Mouse (Mus musculus): ENCODE results near the gene Ctla4.

Gene Ctla4

DNA sequence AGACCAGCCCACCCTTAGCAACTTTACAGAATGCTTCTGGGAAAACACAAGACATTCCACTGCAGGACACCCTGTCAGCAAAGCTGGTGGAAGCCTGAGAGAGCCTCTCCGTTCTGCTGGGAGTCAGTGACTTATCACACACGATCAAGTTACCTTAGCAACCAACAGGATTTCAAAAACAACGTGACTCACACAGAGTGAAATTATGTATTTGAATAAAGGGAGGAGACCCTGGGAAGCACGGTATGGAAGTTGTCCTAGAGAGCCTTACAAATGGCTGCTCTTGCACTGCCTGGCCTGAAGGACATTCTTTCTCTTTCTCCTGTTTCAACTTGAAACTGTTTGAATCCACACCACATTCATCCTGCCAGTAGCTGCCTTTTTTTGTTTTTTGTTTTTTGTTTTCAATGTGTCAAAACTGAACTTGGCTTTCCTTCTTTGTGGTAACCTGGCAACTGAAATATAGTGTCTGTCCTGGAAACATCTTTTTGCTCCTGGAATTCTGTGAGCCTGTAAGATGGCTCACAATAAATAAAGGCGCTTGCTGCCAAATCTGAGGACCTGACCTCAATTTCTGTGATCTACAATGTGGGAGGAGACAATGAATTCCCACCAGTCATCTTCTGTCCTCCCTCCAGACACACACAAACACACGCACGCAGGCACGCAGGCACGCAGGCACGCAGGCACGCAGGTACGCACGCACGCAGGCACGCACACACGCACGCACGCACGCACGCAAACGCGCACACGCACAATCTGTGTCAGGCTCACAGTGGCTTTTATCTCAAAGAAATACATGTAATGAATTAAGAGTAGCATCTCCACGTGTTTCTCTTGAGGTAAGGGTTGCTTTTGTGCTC lies 33.9 kb downstream of the Ctla4 start:
- no peak for DNase-seq (ENCODE audit: extremely low read depth, low read depth)

DNA sequence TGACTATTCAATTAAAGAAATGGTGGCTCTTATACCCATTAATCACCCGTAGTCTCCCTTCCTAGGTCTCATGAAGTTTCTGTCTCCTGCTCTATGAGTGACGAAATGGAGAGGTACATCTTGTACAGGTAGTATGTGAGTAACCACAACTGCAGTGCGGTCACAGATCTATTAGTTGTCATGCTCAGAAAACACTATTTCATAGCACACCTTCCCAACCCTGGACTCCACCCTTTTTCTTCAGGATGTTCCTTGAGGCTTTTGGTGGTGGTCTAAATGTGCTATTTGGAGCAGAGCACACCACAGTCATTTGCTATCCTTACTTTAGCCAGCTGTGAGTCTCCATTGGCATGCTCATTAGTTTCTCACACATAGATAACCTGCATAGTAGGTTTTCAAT lies 42.2 kb downstream of the Ctla4 start:
- no peak for DNase-seq (ENCODE audit: extremely low read depth, low read depth)

DNA sequence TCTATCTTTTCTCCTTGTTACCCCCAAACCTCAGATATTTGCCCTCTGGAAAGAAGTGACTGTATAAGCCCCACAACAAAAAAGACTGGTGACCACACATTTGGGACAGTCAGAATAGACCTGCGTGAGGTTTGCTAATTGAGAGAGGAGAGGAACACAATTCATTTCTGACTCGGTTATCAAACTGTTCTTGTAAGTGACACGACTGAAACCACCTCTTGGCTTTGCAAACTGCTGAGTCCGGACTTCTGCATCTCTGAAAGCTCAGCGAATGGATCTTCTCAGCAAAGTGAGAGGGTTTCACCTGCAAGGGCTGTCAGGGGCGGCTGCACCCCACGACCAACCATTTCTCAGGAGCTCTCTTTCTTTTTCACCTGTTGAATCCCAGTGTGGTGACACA lies 43.6 kb downstream of the Ctla4 start:
- DNase-seq (ENCODE audit: extremely low read depth, low read depth) = no peak

DNA sequence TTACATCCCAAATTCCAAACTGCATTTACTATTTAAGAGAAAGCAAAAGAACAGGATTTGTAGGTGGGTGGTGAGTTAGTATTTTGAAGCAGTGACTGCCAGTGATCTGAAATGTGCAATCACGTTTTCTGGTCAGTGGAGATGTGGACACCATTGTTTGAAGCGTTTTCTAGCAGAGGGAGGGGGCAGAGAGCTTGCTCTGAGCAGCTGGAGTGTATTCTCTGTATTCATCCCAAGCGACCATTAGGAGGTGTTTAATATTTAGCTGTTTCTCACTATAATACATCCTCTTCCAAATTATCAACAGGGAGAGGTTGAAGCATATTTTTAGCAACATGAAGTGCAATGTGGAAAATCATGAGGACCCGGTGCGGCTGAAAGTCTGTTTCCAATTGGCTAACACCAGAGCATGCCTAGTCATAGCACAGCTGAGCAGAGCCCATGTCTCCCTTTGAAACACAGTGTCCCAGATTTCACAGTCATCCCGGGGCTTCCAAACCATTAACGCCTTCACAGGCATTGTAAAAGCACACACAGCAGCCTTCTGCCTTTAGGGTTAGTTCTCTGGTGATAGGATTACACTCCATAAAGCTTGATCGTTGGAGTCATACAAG lies 49.3 kb downstream of the Ctla4 start:
- no peak for DNase-seq (ENCODE audit: extremely low read depth, low read depth)

DNA sequence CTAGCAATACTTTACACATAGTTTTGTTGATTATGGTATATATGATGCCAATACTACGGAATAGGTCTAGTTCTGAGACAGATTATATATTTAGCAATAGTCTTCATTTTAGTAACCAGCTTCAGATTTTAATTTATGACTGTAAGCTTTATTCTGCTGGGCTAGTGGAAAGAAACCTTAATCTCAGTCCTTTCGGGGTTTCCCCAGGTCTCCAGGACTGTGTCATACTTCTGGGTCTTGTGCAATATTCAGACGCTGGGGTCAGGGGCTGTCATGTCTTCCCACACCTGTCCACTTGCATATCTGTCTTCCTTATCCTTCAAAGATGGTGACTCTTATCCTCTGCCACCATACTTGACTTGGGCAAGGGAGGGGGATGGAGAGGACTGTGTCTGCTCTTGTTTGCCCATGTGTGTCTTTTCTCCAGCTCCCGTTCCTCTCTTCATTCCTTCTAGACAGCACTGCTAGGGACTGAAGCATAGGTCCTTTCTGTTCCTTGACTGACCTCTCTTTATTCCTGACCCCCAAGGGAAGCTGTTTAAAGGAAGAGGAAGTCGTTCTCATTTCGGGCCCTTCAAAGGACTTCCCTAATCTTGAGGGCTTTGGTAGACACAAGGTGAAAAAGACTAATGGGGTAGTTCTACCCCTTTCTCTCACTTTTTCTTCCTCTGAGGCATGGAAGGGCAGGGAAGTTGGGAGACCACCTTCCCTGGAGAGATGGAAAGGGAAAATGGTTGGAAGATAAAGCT lies 50.3 kb downstream of the Ctla4 start:
- no peak for DNase-seq (ENCODE audit: extremely low read depth, low read depth)

DNA sequence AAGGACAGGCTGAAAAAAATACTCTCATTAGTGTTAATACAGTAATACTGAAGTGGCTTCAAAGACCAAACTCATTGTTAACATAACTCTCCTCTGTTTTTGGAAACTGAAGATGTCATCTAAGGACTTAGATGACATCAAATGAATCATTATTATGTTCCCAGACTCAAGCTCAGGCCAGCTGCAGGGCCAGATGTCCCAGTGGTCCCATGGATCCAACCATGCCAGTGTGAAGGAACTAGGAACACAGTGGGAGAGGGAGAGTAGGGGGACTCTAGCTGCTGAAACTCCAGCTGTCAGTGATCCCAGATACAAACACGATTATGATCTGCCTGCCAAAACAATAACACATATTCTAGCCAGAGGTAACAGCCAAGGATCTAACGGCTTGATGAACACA lies 51.5 kb downstream of the Ctla4 start:
- no peak for DNase-seq (ENCODE audit: extremely low read depth, low read depth)

DNA sequence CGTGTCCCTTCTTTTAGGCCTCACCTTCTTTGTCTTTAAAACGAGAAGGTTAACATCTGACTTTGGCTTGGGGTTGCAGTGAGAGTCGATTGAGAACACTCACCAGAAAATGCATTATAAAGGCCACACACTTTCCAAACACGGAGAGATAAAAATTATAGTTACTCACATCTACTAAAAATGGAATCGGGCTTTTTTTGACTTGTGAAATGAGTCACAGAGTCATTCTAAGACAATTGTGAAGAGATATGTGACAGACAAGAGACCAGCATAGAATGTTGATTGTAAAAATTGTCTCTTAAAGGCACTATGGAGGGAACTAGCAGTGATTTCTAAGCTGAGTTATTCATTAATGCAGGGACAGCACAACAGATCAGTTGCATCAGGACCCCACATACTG lies 52.2 kb downstream of the Ctla4 start:
- no peak for DNase-seq (ENCODE audit: extremely low read depth, low read depth)

DNA sequence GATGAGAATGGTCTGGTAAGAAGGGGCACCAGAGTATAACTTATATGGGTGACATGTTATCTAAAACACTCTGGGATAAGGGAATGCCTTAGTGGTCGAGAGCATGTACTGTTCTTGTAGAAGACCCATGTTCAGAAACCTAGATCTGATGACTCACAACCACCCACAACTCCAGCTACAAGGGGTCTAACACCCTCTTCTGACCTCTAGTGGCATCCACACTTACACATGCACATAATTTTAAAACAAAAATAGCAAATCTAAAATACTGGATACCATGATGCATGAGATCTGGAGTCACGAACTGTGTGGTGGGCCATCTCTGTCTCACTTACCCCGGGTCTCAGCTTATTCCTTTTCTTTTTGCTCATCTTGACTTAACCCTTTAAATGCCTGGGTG lies 53.2 kb downstream of the Ctla4 start:
- no peak for DNase-seq (ENCODE audit: extremely low read depth, low read depth)

DNA sequence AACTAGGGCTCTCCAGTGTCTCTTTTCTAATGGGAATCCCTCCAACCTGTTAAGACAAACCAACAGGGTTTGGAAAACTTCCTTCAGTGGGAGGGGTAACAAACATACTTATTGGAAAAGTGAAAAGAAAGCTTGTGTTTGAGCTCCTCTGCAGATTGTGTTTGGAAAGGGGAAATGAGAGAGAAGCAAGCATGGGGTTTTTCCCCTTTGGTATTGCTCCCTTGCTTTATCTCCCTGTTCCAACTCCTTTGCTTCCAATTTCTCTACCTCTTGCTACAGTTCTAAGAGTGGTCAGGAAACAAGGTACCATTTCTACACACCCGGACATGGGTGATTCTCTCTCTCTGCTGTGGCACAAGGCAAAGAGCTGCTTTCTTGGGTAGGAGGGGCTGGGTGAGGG lies 53.8 kb downstream of the Ctla4 start:
- no peak for DNase-seq (ENCODE audit: extremely low read depth, low read depth)

DNA sequence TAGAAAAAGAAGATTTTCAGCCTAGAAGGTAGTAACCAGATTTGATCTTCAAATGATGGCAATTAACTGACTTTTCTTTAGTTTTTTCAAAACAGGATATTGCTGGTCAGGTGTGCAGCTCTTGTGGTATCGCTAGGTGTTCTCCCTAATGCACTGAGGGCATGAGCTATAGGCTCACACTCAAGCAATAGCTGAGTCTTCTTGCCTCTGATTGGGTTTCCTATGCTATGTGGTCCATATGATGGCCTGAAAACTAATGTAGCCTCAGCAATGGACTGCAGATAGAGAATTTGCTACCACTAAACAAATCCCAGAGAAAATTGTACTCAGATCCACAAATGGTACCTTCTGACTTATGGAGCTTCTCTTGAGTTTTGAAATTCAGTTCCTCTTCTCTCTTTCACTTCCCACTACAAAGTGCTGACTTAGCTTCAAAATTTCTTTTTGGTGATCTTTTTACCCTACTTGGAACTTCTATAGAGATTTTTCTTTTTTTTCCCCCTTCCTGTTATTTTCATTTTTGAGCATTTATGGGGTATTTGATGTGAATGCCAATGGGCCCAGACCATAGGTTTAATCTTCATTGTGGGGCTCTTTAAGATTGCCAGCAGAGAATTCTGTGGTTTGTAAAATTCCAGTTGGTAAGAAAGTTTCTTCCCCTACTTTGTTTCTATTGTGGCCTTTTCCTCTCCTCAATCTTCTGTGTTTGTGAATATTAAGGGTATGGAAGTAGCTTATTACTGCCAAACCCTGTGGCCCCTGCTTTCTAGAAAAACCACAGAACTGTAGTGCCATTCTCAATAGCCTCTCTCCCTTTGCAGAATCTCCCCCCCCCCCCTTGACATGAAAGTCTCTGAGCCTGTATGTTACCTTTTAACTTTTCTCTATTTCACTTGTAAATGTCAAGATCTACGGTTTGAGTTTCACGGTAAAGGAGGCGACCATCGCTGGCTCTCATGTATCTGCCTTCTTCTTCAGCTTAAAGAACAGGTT lies 54.6 kb downstream of the Ctla4 start:
- DNase-seq (ENCODE audit: extremely low read depth, low read depth) = no peak

DNA sequence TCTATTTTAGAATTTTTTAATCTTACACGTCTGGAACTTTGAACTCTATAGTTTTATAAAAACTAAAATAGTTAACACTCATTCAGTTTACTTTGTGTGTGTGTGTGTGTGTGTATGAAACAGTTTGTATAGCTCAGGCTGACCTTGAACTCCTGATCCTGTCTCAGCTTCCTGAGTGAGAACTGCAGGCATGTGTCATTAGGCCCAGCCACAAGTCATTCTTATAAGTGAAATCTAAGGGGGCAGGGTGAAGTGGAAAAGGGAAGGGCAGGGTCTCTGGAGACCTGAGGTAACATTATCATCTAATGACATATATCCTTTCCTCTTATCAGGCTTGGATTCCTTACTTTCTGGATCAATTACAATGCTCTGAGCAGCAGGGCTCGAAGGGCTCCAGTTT lies 56.1 kb downstream of the Ctla4 start:
- DNase-seq (ENCODE audit: extremely low read depth, low read depth) = no peak

DNA sequence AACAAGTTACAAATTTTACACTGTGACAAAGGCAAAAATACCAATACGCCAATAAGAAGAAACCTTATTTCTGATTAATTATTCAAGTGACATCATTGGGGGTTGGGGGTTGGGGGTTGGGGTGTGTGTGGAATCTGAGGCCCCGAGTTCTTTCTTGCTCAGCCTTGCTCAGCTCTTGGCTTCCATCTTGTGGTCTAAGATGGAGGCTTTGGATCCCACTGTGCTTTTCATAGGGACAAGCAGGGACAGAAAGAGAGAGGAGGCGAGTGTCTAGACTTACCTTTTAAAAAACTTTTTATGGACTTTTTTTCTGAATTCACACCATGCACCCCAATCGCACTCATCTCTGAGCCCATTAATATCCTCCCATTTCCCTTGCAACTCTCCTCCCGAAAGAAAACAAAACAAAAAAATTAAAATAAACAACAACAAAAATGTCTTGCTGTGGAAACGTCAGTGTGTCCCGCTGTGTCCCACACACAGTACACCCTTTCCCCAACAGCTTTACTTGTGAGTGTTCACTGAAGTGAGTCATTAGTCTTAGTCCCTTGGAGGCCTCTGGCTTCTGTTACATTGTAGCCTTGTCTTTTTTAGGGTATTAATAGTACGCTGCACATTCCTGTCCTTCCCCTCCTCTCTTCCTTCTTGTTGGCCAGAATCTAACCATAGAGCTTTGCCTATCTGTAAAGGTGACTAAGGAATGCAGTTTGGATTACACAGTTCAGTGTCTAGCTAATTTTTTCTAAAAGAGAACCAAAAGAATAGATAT lies 59.0 kb downstream of the Ctla4 start:
- no peak for DNase-seq (ENCODE audit: extremely low read depth, low read depth)

DNA sequence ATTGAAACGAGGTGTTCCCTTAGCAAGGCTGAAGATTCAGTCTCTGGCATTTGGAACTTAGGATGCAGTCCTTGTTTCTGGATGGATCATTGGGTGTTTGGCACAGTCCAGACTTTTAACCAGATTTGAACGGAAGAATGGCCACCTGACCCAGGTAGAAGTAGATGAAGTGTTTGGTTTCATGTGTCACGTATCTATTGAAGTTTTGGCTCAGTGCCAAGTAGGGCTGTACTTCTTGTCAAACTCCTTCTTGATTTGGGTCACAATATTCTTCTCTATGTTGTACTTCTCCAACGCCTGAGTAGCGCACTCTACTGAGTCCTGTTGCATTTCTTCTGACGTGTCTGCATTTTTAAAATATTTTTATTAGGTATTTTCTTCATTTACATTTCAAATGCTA lies 61.3 kb downstream of the Ctla4 start:
- no peak for DNase-seq (ENCODE audit: extremely low read depth, low read depth)

DNA sequence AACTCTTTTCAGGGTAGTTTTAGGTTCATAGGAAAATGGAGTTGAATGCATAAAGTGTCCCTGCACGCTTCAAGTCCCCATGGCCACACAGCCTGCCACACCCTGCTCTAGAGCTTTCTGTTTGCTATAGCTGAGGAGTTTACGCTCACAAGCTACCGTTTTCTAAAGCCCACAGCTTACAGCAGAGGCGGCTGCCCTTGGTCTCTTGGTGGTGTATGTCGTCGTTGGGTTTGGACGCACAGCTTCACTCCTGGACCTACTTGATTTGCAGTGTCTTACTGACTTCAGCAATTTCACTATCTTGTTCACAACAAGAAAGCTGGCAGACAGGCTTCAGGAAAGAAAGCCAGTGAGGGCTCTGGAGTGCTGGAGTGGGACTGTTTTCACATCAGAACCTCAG lies 66.2 kb downstream of the Ctla4 start:
- DNase-seq (ENCODE audit: extremely low read depth, low read depth) = no peak

DNA sequence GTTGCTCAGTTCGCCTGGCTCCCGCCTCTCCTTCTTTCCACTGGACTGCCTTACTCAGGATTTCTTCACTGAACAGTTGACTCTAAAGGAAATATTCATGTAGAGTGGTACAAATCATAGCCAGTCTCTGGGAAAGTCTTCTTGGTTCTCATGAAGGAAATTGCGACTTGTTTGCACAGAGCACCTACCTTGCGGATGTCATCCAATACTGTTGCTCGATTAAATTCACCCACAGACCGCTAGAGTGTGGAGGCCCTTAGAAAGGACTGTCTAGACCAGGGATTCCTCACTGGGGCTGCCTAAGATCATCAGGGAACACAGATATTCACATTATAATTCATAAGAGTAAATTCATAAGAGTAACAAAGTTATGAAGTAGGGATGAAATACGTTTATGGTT lies 66.9 kb downstream of the Ctla4 start:
- no peak for DNase-seq (ENCODE audit: extremely low read depth, low read depth)

DNA sequence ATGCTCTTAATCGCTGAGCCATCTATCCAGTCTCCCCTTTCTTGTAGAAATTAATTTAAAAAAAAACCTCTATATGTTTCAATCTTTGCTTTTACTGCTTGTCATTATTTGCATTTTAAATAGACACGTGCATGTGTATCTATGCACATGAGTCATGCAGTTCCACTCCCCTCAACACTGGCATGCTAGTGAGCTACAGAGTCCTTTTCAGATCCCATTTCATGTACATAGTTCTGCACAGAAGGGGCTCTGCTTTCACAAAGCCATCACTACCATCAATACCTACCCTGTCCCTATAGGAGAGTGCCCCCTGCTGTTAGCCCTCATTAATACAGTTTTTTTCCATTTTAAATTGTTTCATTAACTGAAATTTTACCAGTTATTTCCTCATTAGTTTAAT lies 68.0 kb downstream of the Ctla4 start:
- no peak for DNase-seq (ENCODE audit: extremely low read depth, low read depth)

DNA sequence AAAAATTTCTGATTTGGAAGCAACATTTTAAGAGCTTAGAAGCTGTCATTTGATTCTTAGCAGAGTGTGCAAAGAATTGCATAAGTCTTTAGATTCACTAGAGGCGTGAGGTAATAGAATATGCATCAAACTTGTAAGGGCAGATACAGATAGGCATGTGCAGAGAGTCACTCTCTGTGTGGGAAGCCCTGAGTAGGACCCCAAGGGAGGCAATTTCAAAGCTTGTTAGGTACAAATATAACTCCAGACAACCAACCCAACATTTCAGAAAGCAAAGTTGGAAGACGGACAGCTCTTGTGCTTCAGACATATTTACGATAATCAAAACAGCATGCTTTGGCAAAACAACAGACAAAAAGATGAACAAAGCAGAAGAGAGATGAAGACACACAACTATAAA lies 68.4 kb downstream of the Ctla4 start:
- DNase-seq (ENCODE audit: extremely low read depth, low read depth) = no peak

DNA sequence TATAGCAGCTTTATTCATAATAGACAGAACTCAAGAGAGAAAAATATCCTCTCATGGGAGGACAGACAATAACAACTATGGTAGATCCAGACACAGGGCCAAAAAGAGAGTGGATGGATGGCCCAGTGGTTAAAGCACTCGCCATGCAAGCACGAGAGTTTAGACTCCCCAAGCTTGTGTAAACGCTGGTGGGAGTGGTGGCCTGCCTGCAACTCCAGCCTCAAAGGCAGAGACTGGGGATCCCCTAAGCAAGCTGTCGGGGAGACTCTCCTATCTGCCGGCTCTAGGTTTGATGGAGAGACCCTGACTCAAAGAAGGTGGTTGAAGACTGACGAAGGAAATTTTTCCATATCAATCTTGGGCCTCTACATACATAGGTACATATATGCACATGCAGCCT lies 69.4 kb downstream of the Ctla4 start:
- DNase-seq (ENCODE audit: extremely low read depth, low read depth) = no peak

DNA sequence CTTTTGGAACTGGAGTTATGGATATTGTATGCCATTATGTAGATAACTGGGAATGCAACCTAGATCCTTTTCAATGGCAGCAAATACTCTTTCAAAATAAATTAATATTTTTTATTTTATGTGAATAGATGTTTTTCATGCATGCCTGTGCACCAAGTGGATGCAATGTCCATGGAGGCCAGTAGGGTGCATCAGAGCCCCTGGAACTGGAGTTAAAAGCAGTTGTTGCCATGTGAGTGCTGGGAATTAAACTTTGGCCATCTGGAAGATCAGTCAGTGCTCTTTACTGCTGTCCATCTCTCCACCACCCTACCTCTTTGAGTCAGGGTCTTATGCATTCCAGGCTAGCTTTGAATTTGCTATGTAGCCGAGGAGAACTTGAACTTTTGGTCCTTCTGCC lies 71.5 kb downstream of the Ctla4 start:
- no peak for DNase-seq (ENCODE audit: extremely low read depth, low read depth)

DNA sequence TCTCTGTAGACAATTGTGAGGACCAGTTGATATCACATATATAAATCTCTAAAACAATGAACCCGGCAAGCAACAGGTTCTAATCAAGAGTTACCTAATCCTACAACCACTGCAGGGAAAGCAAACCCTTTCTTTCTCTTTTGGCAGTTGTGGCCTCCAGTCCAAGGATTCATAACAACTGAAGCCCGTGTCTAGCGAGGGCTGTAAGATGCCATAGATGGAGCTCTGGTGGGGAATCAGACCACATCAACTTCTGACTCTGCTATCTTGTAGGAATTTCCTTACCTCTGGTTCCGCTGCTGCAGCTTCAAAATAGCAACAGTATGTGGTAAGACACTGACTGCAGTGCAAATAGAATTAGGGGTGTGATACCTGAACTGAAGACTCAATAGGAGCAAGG lies 72.4 kb downstream of the Ctla4 start:
- DNase-seq (ENCODE audit: extremely low read depth, low read depth) = no peak

DNA sequence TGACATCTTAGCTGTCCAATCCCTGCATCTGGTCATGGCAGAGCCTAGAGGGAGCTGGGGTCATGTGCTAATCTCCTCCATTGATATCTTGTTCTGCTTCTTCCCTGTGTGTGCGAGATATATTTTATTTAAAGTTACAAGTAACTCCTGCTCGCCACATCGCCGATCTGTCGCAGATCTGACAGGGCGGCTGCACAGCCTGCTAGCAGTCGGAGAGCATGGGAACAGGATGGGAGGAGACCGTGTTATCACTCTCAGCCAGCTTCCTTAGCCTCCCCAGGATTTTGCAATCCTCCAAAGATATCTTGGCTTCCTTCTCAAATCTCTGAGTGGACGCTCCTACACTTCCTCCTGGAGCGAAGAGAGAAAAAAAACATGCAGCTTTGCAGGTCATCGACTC lies 73.7 kb downstream of the Ctla4 start:
- DNase-seq (ENCODE audit: extremely low read depth, low read depth) = peak; percentile 59
